Mouse (Mus musculus) limb, embryonic 10.5 days (tissue): ENCODE data around the gene Cryba2. TPM values are rescaled to one million over a fixed set of nuclear protein-coding genes. Genes with fewer than 3 reads are reported as not detected.

ENCODE experiments used
- DNase-seq: peaks from one replicate; pipeline ENCODE4 v3.0.0-alpha.2; 2017; ENCODE audit warnings: low spot score
- H3K27ac ChIP-seq: fragments of 300-500 bp; sonication (generic); 2 replicates; pipeline ENCODE4 v1.5.1; 2016; ENCODE audit warnings: mild to moderate bottlenecking
- H3K27me3 ChIP-seq: fragments of 300-500 bp; sonication (generic); 2 replicates; pipeline ENCODE4 v1.6.1; 2016; ENCODE audit warnings: low read depth, mild to moderate bottlenecking; ENCODE audit not compliant: poor library complexity, severe bottlenecking
- H3K36me3 ChIP-seq: fragments of 300-500 bp; sonication (generic); 2 replicates; pipeline ENCODE4 v1.6.1; 2016; ENCODE audit warnings: mild to moderate bottlenecking, moderate library complexity
- H3K4me1 ChIP-seq: fragments of 300-500 bp; sonication (generic); 2 replicates; pipeline ENCODE4 v1.6.1; 2016
- H3K4me3 ChIP-seq: fragments of 300-500 bp; sonication (generic); 2 replicates; pipeline ENCODE4 v1.5.1; 2016; ENCODE audit warnings: mild to moderate bottlenecking, moderate library complexity
- H3K9me3 ChIP-seq: fragments of 300-500 bp; sonication (generic); replicated peaks from 2 replicates; pipeline ENCODE4 v1.6.1; 2016; ENCODE audit warnings: mild to moderate bottlenecking
- WGBS: fragments of 180-500 bp; shearing (Covaris S2); methylation state at CpG from one replicate; pipeline ENCODE4 v1.1.7; 2016; 5-methylcytosine and 5-hydroxymethylcytosine counted together
- polyA plus RNA-seq: library from polyadenylated mRNA; unstranded; fragments of >200 nt; fragmentation: Nextera tagmentation; extraction: Ambion mirVana; gene quantifications from 2 replicates; pipeline ENCODE4 v1.2.1, GENCODE M21; 2016

Gene Cryba2
- polyA plus RNA-seq, 1 experiment from 2014 or later: not detected

DNA sequence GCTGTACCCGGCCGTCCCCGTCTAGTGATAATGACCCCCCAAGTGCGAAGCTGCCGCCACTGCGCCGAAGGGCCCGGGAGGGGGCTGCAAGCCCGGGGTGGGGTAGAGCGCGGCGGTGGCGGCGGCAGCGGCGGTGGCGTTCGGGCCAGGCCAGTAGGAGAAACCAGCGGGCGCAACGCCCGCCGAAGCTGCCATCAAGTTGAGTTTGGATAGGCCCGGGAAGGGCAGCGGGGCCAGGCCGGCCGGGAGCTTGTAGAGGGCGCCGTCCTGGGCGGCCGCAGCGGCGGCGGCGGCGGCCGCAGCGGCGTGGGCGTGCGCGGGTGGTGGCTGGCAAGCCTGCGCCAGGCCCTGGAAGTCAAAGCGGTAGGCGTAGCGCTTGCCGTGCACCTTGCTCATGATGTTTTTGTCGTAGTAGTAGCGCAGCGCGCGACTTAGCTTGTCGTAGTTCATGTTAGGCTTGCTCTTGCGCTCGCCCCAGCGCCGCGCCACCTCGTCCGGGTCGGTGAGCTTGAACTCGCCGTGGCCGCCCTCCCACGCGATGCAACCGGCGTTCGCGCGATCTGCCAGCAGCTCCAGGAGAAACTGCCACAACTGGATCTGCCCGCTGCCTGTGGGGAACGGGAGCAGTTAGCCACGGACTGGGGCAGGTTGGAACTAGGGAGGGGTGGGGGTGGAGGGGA lies 10.7 kb downstream of the Cryba2 start:
- under 1% methylated on average over 74 of the region's 74 CpGs for WGBS
- H3K4me3 ChIP-seq: peak overlapping the region; percentile 42
- peaks cover 98% of the 10 kb centered on the region for H3K27me3 ChIP-seq
- no peaks in the 10 kb centered on the region for H3K36me3 ChIP-seq
- H3K9me3 ChIP-seq: no peaks in the 10 kb centered on the region
- peaks cover 27% of the 10 kb centered on the region for H3K4me1 ChIP-seq
- no peak overlapping the region for H3K27ac ChIP-seq
- peak; percentile 59 for DNase-seq

DNA sequence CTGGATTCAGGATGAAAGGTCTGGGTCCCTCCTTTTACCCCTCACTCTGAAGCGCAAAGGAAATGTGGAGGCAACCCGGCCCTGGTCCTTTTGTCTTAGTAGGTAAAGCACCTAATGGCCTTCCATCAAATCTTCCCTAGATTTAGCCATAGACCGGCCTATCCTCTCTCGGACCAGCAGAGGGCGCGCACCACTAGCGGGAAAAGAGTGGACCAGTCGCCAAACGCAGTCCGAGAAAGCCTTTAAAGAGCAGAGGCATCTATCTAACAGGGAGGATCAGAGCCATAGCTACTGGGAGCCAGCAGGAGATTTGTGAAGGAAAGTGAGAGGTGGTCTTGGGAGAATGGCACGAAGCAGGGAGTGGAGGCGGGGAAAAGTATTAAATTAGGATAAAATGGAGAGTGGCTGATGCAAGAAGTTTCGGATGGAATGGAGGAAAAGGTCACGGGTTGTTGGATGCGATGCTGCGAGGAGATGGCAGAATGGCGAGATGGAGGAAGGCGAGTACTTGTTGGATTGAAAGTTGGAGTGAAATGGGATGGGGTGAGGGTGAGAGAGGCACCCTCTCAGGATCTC lies 12.1 kb downstream of the Cryba2 start:
- Histone ChIP-seq H3K9me3 (no peaks in the 10 kb centered on the region), H3K36me3 (no peaks in the 10 kb centered on the region), H3K4me1 (peaks cover 27% of the 10 kb centered on the region), H3K27ac (no peak overlapping the region), H3K27me3 (peaks cover 85% of the 10 kb centered on the region), H3K4me3 (no peak overlapping the region)
- WGBS: 3% methylated on average over 18 of the region's 18 CpGs
- DNase-seq: peak; percentile 82

DNA sequence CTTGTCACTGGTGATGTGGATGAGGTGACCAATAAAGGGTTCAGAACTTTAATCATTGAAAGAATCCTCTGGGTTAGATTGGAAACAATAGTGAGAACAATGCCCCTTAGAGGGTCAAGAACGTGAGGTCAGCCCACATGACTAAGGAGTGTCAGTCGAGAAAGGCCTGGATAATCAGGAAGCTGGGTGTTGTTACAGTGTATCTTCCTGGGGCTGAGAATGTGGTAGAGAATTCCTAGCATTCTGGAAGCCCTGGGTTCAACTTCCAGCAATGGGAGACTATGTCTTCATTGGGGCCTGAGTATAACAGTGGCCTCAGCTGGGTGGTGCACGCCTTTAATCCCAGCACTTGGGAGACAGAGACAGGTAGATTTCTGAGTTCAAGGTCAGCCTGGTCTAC lies 15.7 kb downstream of the Cryba2 start:
- 69% methylated on average over 3 of the region's 3 CpGs for WGBS
- H3K9me3 ChIP-seq: no peaks in the 10 kb centered on the region
- no peak overlapping the region for H3K4me3 ChIP-seq
- no peak for DNase-seq
- no peaks in the 10 kb centered on the region for H3K36me3 ChIP-seq
- H3K4me1 ChIP-seq: peaks cover 5% of the 10 kb centered on the region
- H3K27me3 ChIP-seq: peaks cover 58% of the 10 kb centered on the region
- no peak overlapping the region for H3K27ac ChIP-seq

DNA sequence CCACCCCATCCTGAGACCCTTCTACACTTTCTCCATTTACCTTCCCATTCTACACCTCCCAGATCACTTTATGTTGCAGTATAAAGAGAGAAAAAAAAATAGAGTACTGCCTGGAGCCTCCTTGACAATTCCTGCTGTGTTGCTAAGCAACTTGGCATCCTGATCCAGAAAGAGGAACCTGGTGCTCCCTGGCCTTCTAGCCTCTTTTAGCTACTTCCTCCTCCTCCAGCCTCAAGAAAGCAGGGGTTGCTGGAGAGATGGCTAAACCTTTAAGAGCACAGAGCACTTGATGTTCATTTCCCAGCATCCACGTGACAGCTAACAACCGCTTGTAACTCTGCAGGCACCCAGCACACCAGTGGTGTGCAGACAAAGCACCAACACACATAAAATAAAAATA lies 20.7 kb downstream of the Cryba2 start:
- H3K9me3 ChIP-seq: no peaks in the 10 kb centered on the region
- H3K4me3 ChIP-seq: no peak overlapping the region
- H3K36me3 ChIP-seq: no peaks in the 10 kb centered on the region
- no peak overlapping the region for H3K27ac ChIP-seq
- no peaks in the 10 kb centered on the region for H3K4me1 ChIP-seq
- no peak for DNase-seq
- WGBS: 64% methylated on average over 2 of the region's 2 CpGs
- peaks cover 19% of the 10 kb centered on the region; the same call in 1 of the 2 replicates for H3K27me3 ChIP-seq

DNA sequence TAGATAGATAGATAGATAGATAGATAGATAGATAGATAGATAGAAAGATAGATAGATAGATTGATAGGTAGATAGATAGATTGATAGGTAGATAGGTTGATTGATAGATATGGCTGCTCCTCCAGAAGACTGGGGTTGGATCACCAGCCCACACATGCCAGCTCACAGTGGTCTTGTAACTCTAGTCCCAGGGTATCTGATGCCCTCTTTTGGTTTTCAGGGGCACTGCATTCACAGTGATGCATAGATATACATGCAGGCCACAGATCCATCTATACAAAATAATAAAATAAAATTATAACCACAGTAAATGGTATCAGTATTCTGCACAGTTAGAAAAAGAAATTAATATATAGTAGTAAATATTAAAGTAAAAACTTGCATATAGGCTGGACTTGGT lies 31.2 kb downstream of the Cryba2 start:
- Histone ChIP-seq H3K9me3 (no peaks in the 10 kb centered on the region), H3K36me3 (no peaks in the 10 kb centered on the region), H3K27me3 (peaks cover 48% of the 10 kb centered on the region), H3K4me3 (no peak overlapping the region), H3K27ac (no peak overlapping the region), H3K4me1 (peaks cover 11% of the 10 kb centered on the region)
- no peak for DNase-seq

DNA sequence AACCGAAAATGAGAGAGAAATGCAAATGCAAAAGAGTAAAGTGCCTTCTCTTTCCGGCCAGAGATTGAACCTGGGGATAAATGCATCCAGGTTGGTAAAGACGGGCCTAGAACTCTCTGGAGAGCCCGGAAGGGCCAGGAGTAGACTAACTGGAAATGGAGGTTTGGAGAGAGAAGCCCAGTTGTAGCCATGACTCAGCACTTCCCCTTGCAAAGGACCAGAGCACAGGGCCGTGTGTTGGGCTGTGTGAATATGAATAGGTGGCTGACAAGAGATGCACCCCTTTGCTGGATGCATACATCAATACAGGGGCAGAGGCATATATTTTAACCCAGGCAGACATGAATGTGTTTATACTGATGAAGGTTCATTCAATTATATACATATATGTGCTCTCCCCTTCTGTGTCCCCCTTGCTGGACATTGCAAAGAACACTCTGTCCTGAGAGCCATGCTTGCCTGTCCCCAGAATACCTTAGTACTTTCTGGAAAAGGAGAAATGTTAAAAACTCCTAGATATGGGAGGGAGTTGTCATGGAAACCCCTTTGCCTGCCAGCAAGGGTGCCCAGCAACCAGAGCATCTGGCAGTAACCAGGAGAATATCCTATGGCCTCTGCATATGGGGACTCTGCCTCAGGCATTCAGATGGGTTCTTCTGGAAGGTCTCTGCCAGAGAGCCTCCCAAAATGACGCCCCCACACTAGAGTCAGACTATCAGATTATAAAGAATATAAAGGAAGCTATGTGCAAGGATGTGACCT lies 33.5 kb downstream of the Cryba2 start:
- peaks cover 29% of the 10 kb centered on the region for H3K4me1 ChIP-seq
- WGBS: 45% methylated on average over 6 of the region's 6 CpGs
- H3K9me3 ChIP-seq: no peaks in the 10 kb centered on the region
- peaks cover 71% of the 10 kb centered on the region for H3K27me3 ChIP-seq
- no peak overlapping the region for H3K4me3 ChIP-seq
- H3K36me3 ChIP-seq: no peaks in the 10 kb centered on the region
- DNase-seq: no peak
- no peak overlapping the region for H3K27ac ChIP-seq

DNA sequence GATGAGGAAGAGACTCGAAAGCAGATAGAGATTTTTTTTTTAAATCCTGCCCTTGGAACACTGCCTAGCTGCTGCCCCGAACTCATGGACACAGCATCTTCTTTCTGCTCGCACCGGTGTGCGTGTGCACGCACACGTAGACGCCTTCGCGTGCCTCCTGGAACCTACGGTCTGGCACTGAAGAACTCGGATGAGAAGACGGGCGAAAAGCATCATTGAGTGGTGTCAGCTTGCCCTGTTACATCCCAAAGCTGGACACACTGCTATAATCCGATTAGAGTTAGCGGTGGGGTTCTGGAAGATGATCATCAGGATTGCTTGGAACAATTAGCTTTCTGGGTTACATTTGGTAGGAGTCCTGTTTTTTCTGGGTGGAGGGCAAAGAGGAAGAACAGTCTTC lies 34.1 kb downstream of the Cryba2 start:
- peaks cover 34% of the 10 kb centered on the region for H3K4me1 ChIP-seq

DNA sequence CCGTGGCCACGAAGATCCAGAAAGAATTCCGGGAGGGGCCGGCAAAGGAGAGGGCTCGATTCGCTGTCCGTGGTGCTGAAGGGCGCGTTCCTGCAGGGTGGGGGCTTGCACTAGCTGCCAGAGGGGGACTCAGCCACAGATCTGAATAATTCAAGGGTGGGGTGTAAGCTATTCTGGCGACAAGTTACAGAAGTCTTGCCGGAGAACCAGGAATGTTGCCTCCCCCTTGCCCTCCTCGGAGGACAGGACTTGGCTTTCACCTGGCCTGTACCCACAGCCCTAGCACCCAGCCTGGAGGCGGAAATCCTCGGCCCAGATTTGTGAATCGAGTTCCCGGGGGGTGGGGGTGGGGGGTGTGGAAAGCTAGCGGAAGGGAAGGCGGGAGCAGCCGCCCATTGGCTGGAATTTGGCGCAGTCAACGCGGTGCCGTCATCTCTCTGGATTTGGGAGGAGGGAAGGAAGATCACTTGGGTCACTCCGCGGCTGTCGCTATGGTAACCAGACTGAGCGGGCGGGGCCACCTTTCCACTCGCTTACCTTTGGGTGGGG lies 34.7 kb downstream of the Cryba2 start:
- Histone ChIP-seq H3K27me3 (peaks cover 83% of the 10 kb centered on the region), H3K27ac (no peak overlapping the region), H3K36me3 (no peaks in the 10 kb centered on the region), H3K9me3 (no peaks in the 10 kb centered on the region), H3K4me3 (peak overlapping the region; percentile 38), H3K4me1 (peaks cover 34% of the 10 kb centered on the region)
- peak; percentile 79 for DNase-seq
- under 1% methylated on average over 29 of the region's 29 CpGs for WGBS

More for the DNA sequence above, 34.1 kb downstream of the Cryba2 start:
- peak overlapping the region; percentile 38 for H3K4me3 ChIP-seq
- no peak for DNase-seq
- WGBS: 8% methylated on average over 16 of the region's 16 CpGs
- H3K27ac ChIP-seq: no peak overlapping the region
- no peaks in the 10 kb centered on the region for H3K9me3 ChIP-seq
- no peaks in the 10 kb centered on the region for H3K36me3 ChIP-seq
- peaks cover 77% of the 10 kb centered on the region for H3K27me3 ChIP-seq

DNA sequence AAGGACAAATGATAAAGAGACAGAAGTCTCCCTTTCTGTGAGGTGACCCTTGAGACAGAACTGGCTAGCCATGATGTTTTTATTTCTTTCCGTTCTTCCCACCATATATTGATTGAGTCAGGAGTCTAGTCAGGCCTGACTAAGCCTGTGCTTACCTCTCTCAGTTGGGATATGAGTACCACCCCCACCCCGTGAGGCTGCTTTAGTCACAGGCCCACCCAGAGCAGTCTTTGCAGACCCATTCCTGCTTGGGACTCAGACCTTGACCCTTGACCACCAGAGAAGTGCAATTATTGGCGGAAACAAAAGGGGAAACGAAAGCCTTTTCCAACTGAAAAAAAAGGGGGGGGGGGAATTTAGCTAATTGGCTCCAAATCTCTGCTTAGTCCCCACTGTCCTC lies 35.3 kb downstream of the Cryba2 start:
- Histone ChIP-seq H3K9me3 (no peaks in the 10 kb centered on the region), H3K27ac (no peak overlapping the region), H3K4me1 (peaks cover 34% of the 10 kb centered on the region), H3K36me3 (no peaks in the 10 kb centered on the region), H3K4me3 (peak overlapping the region; percentile 38), H3K27me3 (peaks cover 89% of the 10 kb centered on the region)
- WGBS: 7% methylated on average over 4 of the region's 4 CpGs
- no peak for DNase-seq

DNA sequence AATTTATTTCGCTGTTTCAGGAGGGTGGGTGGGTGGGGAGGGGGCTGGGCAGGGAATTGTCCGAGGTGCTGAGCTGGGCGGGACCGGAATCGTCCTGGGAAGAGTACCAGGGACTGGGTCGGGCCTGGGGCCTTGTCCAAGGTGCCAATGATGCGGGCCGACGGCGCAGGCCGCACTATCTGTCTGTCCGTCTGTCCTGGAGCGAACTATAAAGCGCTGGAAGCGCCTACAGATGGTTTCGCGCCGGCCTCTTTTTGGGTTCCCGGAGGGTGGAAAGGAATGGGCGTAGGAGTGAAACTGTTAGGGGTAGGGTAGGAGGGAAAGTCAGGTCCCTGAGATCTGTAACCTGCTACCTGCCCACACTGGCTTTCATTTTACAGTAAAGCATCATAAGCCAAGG lies 35.7 kb downstream of the Cryba2 start:
- peaks cover 34% of the 10 kb centered on the region for H3K4me1 ChIP-seq
- H3K9me3 ChIP-seq: no peaks in the 10 kb centered on the region
- H3K27ac ChIP-seq: no peak overlapping the region
- H3K27me3 ChIP-seq: peaks cover 93% of the 10 kb centered on the region
- 2% methylated on average over 20 of the region's 20 CpGs for WGBS
- no peak overlapping the region for H3K4me3 ChIP-seq
- no peak for DNase-seq
- no peaks in the 10 kb centered on the region for H3K36me3 ChIP-seq

DNA sequence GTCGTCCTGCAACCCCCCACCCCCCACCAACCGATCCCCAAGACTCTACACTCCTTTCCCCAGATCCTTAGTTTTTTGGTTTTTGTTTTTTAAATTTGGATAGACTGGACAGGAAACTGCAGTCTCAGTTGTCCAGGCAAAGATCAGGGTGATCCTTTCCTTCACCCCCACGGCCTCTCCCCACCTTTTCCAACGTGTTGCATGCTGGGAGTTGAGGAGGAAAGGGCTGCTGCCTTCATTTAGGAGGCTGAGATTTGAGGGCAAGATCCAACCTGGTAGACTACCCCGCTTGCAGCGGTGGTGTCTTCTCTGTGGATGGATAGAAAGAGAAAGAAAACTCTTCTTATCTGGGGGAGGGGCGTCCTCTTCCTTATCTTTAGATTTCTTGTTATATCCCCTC lies 36.2 kb downstream of the Cryba2 start:
- Histone ChIP-seq H3K27ac (no peak overlapping the region), H3K27me3 (peaks cover 98% of the 10 kb centered on the region)

DNA sequence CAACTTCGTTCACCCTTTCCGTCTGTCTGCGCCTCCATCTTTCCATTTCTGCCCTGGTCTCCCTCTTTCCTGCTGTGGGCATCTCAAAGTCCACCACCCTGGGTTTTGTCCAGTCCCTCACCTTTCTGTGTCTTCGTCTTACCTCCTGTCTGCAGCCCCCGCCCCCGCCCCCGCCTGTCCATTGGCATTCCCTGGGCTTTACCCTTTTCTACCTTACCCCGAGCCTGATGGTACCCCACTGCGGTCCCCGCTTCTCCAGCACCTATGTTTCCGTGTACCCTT lies 36.6 kb downstream of the Cryba2 start:
- Histone ChIP-seq H3K4me3 (peak overlapping the region; percentile 73; the same call in 1 of the 2 replicates), H3K27ac (no peak overlapping the region), H3K4me1 (peaks cover 34% of the 10 kb centered on the region), H3K27me3 (peaks cover 99% of the 10 kb centered on the region), H3K36me3 (no peaks in the 10 kb centered on the region), H3K9me3 (no peaks in the 10 kb centered on the region)
- WGBS: 3% methylated on average over 11 of the region's 11 CpGs
- no peak for DNase-seq

More for the DNA sequence above, 36.2 kb downstream of the Cryba2 start:
- DNase-seq: peak; percentile 37
- Histone ChIP-seq H3K4me3 (no peak overlapping the region), H3K9me3 (no peaks in the 10 kb centered on the region), H3K36me3 (no peaks in the 10 kb centered on the region), H3K4me1 (peaks cover 34% of the 10 kb centered on the region)
- under 1% methylated on average over 7 of the region's 7 CpGs for WGBS
